Mouse (Mus musculus): ENCODE results near the gene Slc38a2. TPM values are rescaled to one million over a fixed set of nuclear protein-coding genes. Genes with fewer than 3 reads are reported as not detected.
A peak's percentile ranks its signal among the peaks of the same experiment; 100 is the strongest.

Slc38a2 gene
- 100 to 1,000 TPM in 1 of 2 experiments, 10 to 100 TPM in 1; 93.4 to 242 TPM for total RNA-seq (2021)
- long read RNA-seq, experiment 1, full-length matches to known transcripts: 58 of 102 reads
- long read RNA-seq, experiment 1, partial matches to known transcripts: 25 of 102 reads
- long read RNA-seq, experiment 1, other reads (novel, unspliced or antisense): 19 of 102 reads
- long read RNA-seq, experiment 2, full-length matches to known transcripts: 25 of 50 reads
- long read RNA-seq, experiment 2, partial matches to known transcripts: 21 of 50 reads
- long read RNA-seq, experiment 2, other reads (novel, unspliced or antisense): 4 of 50 reads

- DNase-seq (ENCODE audit: low spot score): peak; percentile 92
These were observed at the start of gene Slc38a2 for GRCm38 (mm10) chr15:96699521-96700511. Gene Slc38a2 (minus strand): TSS chr15:96699730.

- no peak for DNase-seq (ENCODE audit: low spot score)
These were observed 49.6 kb upstream of the Slc38a2 start for GRCm38 (mm10) chr15:96749101-96749500.

- DNase-seq (ENCODE audit: low spot score): no peak
These were observed 48.0 kb upstream of the Slc38a2 start for GRCm38 (mm10) chr15:96747551-96747950.

- no peak for DNase-seq (ENCODE audit: low spot score)
These were observed 47.5 kb upstream of the Slc38a2 start for GRCm38 (mm10) chr15:96746986-96747385.

GRCm38 (mm10) chr15:96745299-96745698, 45.8 kb upstream of the Slc38a2 start:
- DNase-seq (ENCODE audit: low spot score): no peak

- no peak for DNase-seq (ENCODE audit: low spot score)
These were observed 45.4 kb upstream of the Slc38a2 start for GRCm38 (mm10) chr15:96744882-96745296.

- DNase-seq (ENCODE audit: low spot score): no peak
These were observed 44.8 kb upstream of the Slc38a2 start for GRCm38 (mm10) chr15:96744153-96744881.

- no peak for DNase-seq (ENCODE audit: low spot score)
These were observed 43.7 kb upstream of the Slc38a2 start for GRCm38 (mm10) chr15:96743257-96743656.

- no peak for DNase-seq (ENCODE audit: low spot score)
These were observed 43.2 kb upstream of the Slc38a2 start for GRCm38 (mm10) chr15:96742591-96743241.

- DNase-seq (ENCODE audit: low spot score): no peak
These were observed 41.5 kb upstream of the Slc38a2 start for GRCm38 (mm10) chr15:96740865-96741561.

GRCm38 (mm10) chr15:96740091-96740490, 40.6 kb upstream of the Slc38a2 start:
- DNase-seq (ENCODE audit: low spot score): no peak

- DNase-seq (ENCODE audit: low spot score): no peak
These were observed 37.3 kb upstream of the Slc38a2 start for GRCm38 (mm10) chr15:96736663-96737385.

- no peak for DNase-seq (ENCODE audit: low spot score)
These were observed 36.1 kb upstream of the Slc38a2 start for GRCm38 (mm10) chr15:96735562-96736160.

GRCm38 (mm10) chr15:96734423-96734822, 34.9 kb upstream of the Slc38a2 start:
- DNase-seq (ENCODE audit: low spot score): no peak

- DNase-seq (ENCODE audit: low spot score): no peak
These were observed 30.9 kb upstream of the Slc38a2 start for GRCm38 (mm10) chr15:96730416-96730815.

GRCm38 (mm10) chr15:96729785-96730184, 30.3 kb upstream of the Slc38a2 start:
- DNase-seq (ENCODE audit: low spot score): peak; percentile 82

- DNase-seq (ENCODE audit: low spot score): no peak
These were observed 29.5 kb upstream of the Slc38a2 start for GRCm38 (mm10) chr15:96728993-96729392.

- DNase-seq (ENCODE audit: low spot score): no peak
These were observed 28.8 kb upstream of the Slc38a2 start for GRCm38 (mm10) chr15:96728346-96728745.

- DNase-seq (ENCODE audit: low spot score): no peak
These were observed 25.0 kb upstream of the Slc38a2 start for GRCm38 (mm10) chr15:96724506-96724905.

Data from gastrocnemius, adult 18-20 months (tissue).